Mouse (Mus musculus) thymus, postnatal 14 days (tissue): Measurements from ENCODE around the gene Phf14.
"Not testable (repeated sequence)": the region's sequence is repeated elsewhere in the genome, so short reads cannot be mapped to it uniquely, and the experiment has no call there.

Experiments
- DNase-seq: peaks from one replicate; pipeline ENCODE4 v3.0.0; 2021

Phf14 gene

DNA sequence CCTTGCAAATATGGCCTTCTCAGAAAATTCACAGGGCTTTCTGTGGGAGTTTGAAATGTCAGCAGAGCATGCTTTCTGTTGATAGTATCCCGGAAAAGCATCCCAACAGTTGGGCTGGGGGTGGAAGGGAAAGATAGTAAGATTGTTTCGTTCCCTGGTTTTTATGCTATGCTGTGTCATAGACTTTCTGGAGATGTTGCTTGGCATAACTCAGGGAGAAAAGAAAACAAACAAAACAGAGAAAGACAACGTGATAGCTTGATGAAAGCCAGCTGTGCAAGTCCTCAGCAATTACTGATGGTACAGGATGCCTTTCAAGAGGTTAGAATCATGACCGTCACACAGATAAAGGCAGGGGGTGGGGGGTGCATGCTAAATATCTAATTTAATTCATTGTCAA, 197.5 kb downstream of the Phf14 start:
- DNase-seq: no peak

DNA sequence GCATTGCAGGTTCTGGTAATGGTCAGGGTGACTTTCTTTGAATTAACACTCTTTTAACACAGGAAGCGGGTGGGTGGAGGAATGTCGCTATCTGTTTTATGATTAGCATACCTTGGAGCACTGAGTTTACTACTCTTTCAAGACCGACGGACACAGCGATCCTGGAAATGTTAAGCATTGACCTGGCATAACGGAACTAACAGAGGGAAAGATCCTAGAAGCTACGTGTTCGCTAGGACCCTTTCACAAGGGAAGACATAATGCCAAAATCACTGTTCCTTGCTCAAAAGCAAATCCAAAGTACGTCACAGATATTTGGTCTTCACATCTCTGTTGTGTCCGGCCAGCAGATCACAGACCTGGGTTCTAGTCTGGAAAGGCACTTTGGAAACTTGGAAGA, 199.7 kb downstream of the Phf14 start:
- no peak for DNase-seq

DNA sequence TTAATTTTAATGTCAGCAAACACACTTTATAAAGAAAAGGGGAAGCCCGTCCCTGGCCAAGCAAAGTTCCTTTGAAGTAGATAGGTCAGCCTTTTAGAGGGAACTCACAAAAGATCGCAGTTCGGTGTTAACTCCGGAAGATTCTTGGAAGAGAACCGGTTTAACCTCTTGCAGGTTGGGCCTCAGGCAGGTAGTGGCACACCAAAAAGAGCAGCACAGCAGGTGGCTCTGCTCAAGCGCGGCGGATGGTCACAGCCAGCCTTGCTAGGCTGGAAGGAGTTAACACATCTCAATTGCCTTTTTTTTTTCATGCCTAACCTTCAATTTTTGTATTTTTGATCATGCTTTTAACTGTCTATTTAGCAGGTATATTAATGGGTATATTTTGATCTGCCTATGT, 200.2 kb downstream of the Phf14 start:
- DNase-seq: no peak

DNA sequence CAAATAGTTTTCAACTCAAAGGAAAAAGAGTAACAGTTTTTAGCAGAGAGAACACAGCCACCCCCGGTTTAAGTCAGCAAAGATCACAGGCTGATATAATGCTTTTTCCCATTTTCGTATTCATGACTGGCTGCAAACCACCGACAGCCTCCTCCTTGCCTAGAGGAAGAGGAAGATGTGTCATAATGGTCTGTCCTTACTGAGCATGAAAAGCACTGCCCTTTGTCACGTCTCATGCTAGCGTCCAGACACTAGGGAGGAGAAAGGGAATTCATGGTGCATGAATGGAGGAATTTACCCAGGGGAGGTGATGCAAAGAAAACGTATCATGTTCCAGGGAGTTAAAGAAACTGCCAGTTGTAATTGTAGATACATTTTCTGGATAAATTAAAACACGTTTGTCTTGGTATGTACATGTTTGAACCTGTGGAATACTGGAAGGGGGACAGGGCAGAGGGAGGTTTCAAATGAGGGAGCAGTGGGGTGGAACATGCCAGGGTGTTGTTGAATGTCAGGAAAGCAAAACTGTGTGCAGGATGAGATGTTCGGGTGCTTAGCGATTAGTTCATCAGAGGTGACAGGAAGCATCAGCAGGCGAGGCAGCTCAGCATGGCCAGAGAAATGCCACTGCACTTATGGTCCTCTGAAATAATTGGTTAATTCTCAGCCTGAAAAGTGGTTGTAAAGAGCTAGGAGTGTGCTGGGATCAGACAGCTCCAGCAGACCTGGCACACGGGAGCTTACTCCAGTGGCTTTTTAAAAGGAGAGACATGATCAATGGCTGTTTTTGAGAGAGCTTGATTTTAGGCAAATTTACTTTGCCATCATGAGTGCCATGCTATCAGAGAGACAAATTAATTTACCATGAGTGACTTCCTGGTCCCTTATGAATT, 209.6 kb downstream of the Phf14 start:
- no peak for DNase-seq

DNA sequence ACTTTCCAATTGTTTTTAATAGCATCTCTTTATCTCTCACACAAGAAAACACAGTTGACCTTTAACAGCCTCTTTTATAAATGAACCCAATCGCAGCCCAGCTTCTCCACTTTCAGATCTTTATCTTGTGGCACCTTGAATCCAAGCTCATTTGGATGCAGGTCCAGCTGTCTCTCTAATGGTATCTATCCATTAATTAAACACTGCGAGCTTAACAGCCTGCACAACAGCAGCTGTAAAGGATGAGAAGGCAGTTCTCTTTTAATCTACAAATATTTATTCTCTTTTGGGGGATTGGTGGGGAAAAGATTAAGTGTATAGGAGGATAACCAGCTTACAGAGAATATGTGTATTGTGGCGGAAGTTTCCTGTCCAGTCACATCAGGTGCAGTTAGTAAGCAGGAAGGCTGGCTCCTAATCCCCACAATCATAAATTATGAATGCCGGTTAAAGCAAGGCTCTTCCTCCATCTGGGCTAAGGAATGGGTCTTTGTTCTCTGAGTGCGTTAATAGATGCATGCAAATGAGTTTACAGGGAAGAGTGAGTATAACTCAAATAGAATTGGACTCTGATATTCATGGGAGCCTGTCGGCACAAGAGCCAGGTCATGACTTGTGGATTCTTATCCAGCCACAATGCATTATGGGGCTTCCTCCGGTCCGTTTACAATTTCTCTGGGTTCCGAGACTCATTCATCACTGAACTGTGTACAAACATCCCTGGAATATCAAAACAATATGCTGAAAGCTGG, 210.4 kb downstream of the Phf14 start:
- DNase-seq: no peak

DNA sequence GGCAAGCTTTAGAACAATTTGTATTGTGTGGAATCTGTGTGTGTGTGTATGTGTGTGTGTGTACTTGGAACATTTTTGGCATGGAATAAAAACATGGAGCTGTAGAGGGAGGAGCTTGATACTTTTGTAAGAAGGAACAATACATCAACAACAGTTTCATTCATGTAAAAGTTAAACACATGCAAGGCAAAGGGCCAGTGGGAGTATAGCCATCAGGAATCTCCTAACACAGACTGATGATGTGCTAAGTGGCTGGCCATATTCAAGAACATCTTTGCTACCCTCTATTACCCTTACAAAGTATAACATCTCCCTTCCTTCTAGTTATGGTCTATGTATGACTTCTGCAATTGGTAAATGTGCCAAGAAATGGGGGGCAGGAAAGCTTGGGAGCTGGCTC, 215.2 kb downstream of the Phf14 start:
- DNase-seq: no peak

DNA sequence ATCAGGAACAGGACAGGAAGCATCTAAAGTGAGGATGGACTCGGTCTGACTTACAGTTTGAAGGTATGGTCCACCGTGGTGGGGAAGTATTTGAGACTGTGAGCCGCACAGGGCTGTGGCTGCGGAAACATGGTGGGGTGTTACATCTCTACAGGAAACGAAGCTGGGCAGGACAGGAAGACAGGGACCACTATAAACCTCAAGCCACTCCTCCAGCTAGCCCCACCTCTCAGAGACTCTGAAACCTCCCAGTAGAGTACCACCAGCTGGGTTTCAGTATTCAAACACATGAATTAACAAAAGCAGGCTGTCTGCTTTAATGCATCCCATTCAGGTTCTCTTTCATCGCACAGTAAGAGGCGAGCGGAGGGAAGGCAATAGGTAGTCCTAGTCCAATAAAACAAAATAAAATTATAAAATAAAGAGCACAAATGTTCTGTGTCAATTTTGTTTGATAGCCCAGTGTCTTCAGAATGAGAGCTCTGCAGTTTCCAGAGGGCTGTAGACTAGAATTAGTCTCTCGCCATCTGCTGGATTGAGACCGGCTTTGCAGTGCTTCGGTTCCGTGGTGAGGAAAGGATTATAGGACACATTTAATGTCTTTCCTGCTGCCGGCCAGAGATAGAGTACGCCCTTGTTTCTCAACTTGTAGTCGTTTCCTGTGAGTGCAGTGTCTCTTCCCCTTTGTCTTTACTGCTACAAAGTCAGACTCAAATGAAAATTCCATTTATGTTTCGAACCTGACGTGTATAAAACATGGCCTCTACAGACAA, 217.6 kb downstream of the Phf14 start:
- peak; percentile 58 for DNase-seq

DNA sequence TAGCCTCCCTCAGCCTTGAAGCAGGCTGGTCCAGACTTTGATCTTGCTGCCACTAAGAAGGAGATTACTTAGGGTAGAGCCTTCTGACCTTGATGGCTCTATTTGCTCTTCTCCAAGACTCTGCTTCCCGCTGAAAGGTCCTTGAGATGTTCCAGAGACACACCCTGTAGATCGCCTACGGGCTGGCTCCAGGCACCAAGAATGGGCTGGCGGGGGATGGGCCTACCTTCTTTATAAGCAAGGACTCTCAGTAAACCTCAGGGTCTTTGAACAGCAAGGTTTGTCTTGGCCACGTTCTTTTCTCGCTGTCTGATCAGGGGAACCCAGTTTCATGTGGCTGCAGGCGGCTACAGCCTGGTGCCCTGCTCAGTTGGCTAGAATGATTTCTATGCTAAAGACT, 219.0 kb downstream of the Phf14 start:
- not testable (repeated sequence) for DNase-seq

DNA sequence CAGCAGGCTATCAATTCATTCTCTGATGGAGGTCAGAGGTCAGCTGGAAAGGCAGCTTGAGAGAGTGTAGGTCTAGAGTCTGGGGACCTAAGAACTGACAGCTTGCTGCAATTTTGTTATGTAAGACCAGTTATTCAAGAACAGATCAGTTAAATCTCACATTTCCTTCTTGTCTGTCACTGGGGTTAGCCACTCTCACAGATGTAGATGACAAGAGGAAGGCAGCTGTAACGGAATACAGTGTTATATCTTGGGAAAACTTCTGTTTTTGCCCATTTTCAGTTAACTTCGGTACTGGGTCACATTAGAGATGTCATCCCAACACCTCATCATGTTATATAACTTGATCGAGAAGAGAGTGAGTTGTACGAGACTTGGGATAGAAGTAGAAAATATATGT, 219.7 kb downstream of the Phf14 start:
- no peak for DNase-seq
